Mouse (Mus musculus): ENCODE measurements at regions not wholly inside any gene's neighbourhood (a gene's known extent, or its start where the extent isn't known, plus 50 kb on each side); places are given as distances from the start of the nearest gene placed in this dataset.

GRCm38 (mm10) chr7:136033536-136033935 lies 317.4 kb upstream of the Mki67 start:
- intact Hi-C loops (cut with DNase I) = no loop called here
- no peak for DNase-seq

GRCm38 (mm10) chr7:136035735-136036134 lies 319.6 kb upstream of the Mki67 start:
- DNase-seq = no peak
- intact Hi-C loops (cut with DNase I) = no loop called here

- intact Hi-C loops (cut with DNase I) = no loop called here
- DNase-seq = no peak
Measured at GRCm38 (mm10) chr7:136038072-136038471, 321.9 kb upstream of the Mki67 start.

GRCm38 (mm10) chr7:136038906-136039305 lies 322.7 kb upstream of the Mki67 start:
- DNase-seq = no peak
- intact Hi-C loops (cut with DNase I) = no loop called here

GRCm38 (mm10) chr7:136041921-136042320 lies 325.8 kb upstream of the Mki67 start:
- intact Hi-C loops (cut with DNase I) = no loop called here
- no peak for DNase-seq

GRCm38 (mm10) chr7:136046645-136047363 lies 330.6 kb upstream of the Mki67 start:
- intact Hi-C loops (cut with DNase I) = loop anchor here (2.0 to 5.0 kb wide), 3 partner anchors 40 to 255 kb away; no protein-coding TSS in a partner anchor

GRCm38 (mm10) chr7:136047364-136047945 lies 331.3 kb upstream of the Mki67 start:
- intact Hi-C loops (cut with DNase I) = loop anchor here (2.0 to 5.0 kb wide), 3 partner anchors 41 to 255 kb away; no protein-coding TSS in a partner anchor
- DNase-seq = no peak

More at GRCm38 (mm10) chr7:136046645-136047363, 330.6 kb upstream of the Mki67 start:
- DNase-seq = peak; percentile 74 to 81

- intact Hi-C loops (cut with DNase I) = loop anchor here (5.0 kb wide), 2 partner anchors 162 to 257 kb away; no protein-coding TSS in a partner anchor
- peak; percentile 27 to 30 for DNase-seq
Measured at GRCm38 (mm10) chr7:136048925-136049586, 332.9 kb upstream of the Mki67 start.

GRCm38 (mm10) chr7:136049587-136049930 lies 333.4 kb upstream of the Mki67 start:
- no peak for DNase-seq
- intact Hi-C loops (cut with DNase I) = loop anchor here (5.0 kb wide), 2 partner anchors 162 to 257 kb away; no protein-coding TSS in a partner anchor

- intact Hi-C loops (cut with DNase I) = loop anchor here (2.0 kb wide), 1 partner anchor 213 kb away; no protein-coding TSS in a partner anchor
- peak in 1 of 2 experiments; percentile 26 for DNase-seq
Measured at GRCm38 (mm10) chr7:136050116-136050515, 334.0 kb upstream of the Mki67 start.

- intact Hi-C loops (cut with DNase I) = loop anchor here (1.0 kb wide), 1 partner anchor 1259 kb away; no protein-coding TSS in a partner anchor
- no peak for DNase-seq
Measured at GRCm38 (mm10) chr7:136056876-136057484, 340.8 kb upstream of the Mki67 start.

GRCm38 (mm10) chr7:136058319-136058718 lies 342.2 kb upstream of the Mki67 start:
- intact Hi-C loops (cut with DNase I) = no loop called here
- no peak for DNase-seq

GRCm38 (mm10) chr7:136058751-136059681 lies 342.9 kb upstream of the Mki67 start:
- peak in 1 of 2 experiments; percentile 26 for DNase-seq
- intact Hi-C loops (cut with DNase I) = no loop called here

GRCm38 (mm10) chr7:136059896-136060295 lies 343.7 kb upstream of the Mki67 start:
- intact Hi-C loops (cut with DNase I) = loop anchor here (2.0 to 5.0 kb wide), 3 partner anchors 92 to 1261 kb away; no protein-coding TSS in a partner anchor
- DNase-seq = no peak

- DNase-seq = peak; percentile 80 to 82
- intact Hi-C loops (cut with DNase I) = loop anchor here (2.0 to 5.0 kb wide), 3 partner anchors 92 to 1260 kb away; no protein-coding TSS in a partner anchor
Measured at GRCm38 (mm10) chr7:136060339-136061073, 344.3 kb upstream of the Mki67 start.

GRCm38 (mm10) chr7:136062658-136063057 lies 346.5 kb upstream of the Mki67 start:
- intact Hi-C loops (cut with DNase I) = loop anchor here (5.0 kb wide), 2 partner anchors 90 to 415 kb away; no protein-coding TSS in a partner anchor
- no peak for DNase-seq

GRCm38 (mm10) chr7:136065038-136065678 lies 349.0 kb upstream of the Mki67 start:
- intact Hi-C loops (cut with DNase I) = no loop called here
- no peak for DNase-seq

GRCm38 (mm10) chr7:136065679-136066055 lies 349.5 kb upstream of the Mki67 start:
- no peak for DNase-seq
- intact Hi-C loops (cut with DNase I) = no loop called here
